Mouse (Mus musculus): ENCODE results near the gene Ahcyl2.
"Not testable (repeated sequence)": the region's sequence is repeated elsewhere in the genome, so short reads cannot be mapped to it uniquely, and the experiment has no call there.

Ahcyl2 gene

GRCm38 (mm10) chr6:29767813-29768660 is at the start of gene Ahcyl2:
TSS of gene Ahcyl2 (plus strand) at chr6:29768011.
- peak; percentile 75 to 86 for DNase-seq (ENCODE audit: low spot score in 2 of 2)

GRCm38 (mm10) chr6:29718894-29719329 is 48.9 kb upstream of the Ahcyl2 start:
- peak in 1 of 2 experiments; percentile 62 for DNase-seq (ENCODE audit: low spot score in 2 of 2)

- no peak for DNase-seq (ENCODE audit: low spot score in 2 of 2)
Measured at GRCm38 (mm10) chr6:29721890-29722289, 45.9 kb upstream of the Ahcyl2 start.

- DNase-seq (ENCODE audit: low spot score in 2 of 2) = no peak
Measured at GRCm38 (mm10) chr6:29726576-29727200, 41.1 kb upstream of the Ahcyl2 start.

GRCm38 (mm10) chr6:29728035-29728434 is 39.8 kb upstream of the Ahcyl2 start:
- DNase-seq (ENCODE audit: low spot score in 2 of 2) = no peak

GRCm38 (mm10) chr6:29729491-29729890 is 38.3 kb upstream of the Ahcyl2 start:
- DNase-seq (ENCODE audit: low spot score in 2 of 2) = no peak

GRCm38 (mm10) chr6:29735336-29735688 is 32.5 kb upstream of the Ahcyl2 start, which contains the start of gene Smo:
TSS of gene Smo (plus strand) at chr6:29735503.
- no peak for DNase-seq (ENCODE audit: low spot score in 2 of 2)

- DNase-seq (ENCODE audit: low spot score in 2 of 2) = no peak
Measured at GRCm38 (mm10) chr6:29735689-29736451, 31.9 kb upstream of the Ahcyl2 start.

- no peak for DNase-seq (ENCODE audit: low spot score in 2 of 2)
Measured at GRCm38 (mm10) chr6:29736610-29737458, 31.0 kb upstream of the Ahcyl2 start.

GRCm38 (mm10) chr6:29751466-29752152 is 16.2 kb upstream of the Ahcyl2 start:
- DNase-seq (ENCODE audit: low spot score in 2 of 2) = no peak

GRCm38 (mm10) chr6:29753336-29753735 is 14.5 kb upstream of the Ahcyl2 start:
- no peak for DNase-seq (ENCODE audit: low spot score in 2 of 2)

- DNase-seq (ENCODE audit: low spot score in 2 of 2) = no peak
Measured at GRCm38 (mm10) chr6:29756001-29756400, 11.8 kb upstream of the Ahcyl2 start.

- no peak for DNase-seq (ENCODE audit: low spot score in 2 of 2)
Measured at GRCm38 (mm10) chr6:29756476-29756875, 11.3 kb upstream of the Ahcyl2 start.

- peak; percentile 51 to 69 for DNase-seq (ENCODE audit: low spot score in 2 of 2)
Measured at GRCm38 (mm10) chr6:29758417-29758816, 9.4 kb upstream of the Ahcyl2 start.

GRCm38 (mm10) chr6:29759012-29759679 is 8.7 kb upstream of the Ahcyl2 start:
- DNase-seq (ENCODE audit: low spot score in 2 of 2) = no peak

- not testable (repeated sequence) for DNase-seq (ENCODE audit: low spot score in 2 of 2)
Measured at GRCm38 (mm10) chr6:29760397-29760796, 7.4 kb upstream of the Ahcyl2 start.

GRCm38 (mm10) chr6:29761282-29761681 is 6.5 kb upstream of the Ahcyl2 start:
- DNase-seq (ENCODE audit: low spot score in 2 of 2) = no peak

- no peak for DNase-seq (ENCODE audit: low spot score in 2 of 2)
Measured at GRCm38 (mm10) chr6:29762524-29762923, 5.3 kb upstream of the Ahcyl2 start.

- DNase-seq (ENCODE audit: low spot score in 2 of 2) = no peak
Measured at GRCm38 (mm10) chr6:29766874-29767273, 937 bp upstream of the Ahcyl2 start.

GRCm38 (mm10) chr6:29768791-29769441 is 1.1 kb downstream of the Ahcyl2 start:
- DNase-seq (ENCODE audit: low spot score in 2 of 2) = peak in 1 of 2 experiments; percentile 28

All from frontal cortex, postnatal 25 days (tissue).